Mouse (Mus musculus): ENCODE measurements around the gene Camkmt. TPM values are rescaled to one million over a fixed set of nuclear protein-coding genes. Genes with fewer than 3 reads are reported as not detected.

Camkmt gene
- total RNA-seq, 2 experiments from 2014 or later = 12.8 to 13.6 TPM

- no peak for DNase-seq (ENCODE audit: extremely low spot score in 1 of 2, low spot score in 2 of 2)
- H3K4me3 ChIP-seq = no peak overlapping the region
- intact Hi-C loops (cut with DNase I) = no loop called here
- no peak overlapping the region for H3K27ac ChIP-seq
- no peak for TF ChIP-seq CTCF (IDR thresholded peaks at IDR 0.05)
These were observed 367.7 kb downstream of the Camkmt start for GRCm38 (mm10) chr17:85458075-85458474.

DNA sequence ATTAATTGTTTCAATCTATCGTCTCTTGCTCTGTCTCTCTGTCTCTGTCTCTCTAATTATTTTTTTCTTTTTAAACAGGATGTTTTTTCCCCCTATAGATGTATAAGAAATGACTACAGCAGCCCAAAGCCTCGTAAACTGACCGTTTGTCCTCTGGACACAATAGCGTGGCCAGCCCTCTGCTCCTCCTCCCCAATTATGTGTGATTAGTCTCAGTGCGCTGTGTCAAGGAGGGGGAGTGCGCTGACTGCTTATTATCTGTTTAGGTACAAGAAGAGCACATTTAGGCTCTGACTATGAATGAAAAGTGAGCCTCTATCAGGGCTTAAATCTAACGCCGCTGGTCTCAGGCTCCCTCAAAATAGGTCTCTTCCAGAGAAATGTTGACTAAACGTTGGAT is 368.2 kb downstream of the Camkmt start:
- DNase-seq (ENCODE audit: extremely low spot score in 1 of 2, low spot score in 2 of 2) = no peak
- intact Hi-C loops (cut with DNase I) = no loop called here
- no peak for TF ChIP-seq CTCF (IDR thresholded peaks at IDR 0.05)
- Histone ChIP-seq H3K27ac (no peak overlapping the region), H3K4me3 (no peak overlapping the region)

DNA sequence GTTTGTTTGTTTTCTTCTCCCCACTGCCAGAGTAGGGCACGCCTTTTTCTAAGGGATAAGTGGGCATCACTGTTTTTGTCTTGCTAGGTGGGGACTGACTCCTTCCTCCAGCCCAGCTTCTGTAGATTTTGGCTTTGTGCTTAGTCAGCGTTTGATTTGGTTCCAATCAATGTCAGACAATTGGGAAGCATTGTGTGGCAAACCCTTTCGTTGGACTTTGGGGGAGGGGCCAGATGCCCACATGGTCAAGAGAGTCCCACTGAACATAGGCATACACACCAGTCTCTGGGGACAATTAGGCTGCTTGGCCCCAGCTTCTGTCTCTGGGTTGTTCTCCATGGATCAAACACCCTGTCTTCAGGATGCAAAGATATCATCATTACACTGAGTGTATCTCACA is 371.2 kb downstream of the Camkmt start:
- intact Hi-C loops (cut with DNase I) = no loop called here

GRCm38 (mm10) chr17:85463497-85464392 is 373.4 kb downstream of the Camkmt start:
- Histone ChIP-seq H3K4me3 (peak overlapping the region; percentile 9; the same call in 1 of the 2 replicates), H3K27ac (no peak overlapping the region)
- intact Hi-C loops (cut with DNase I) = no loop called here
- TF ChIP-seq CTCF (IDR thresholded peaks at IDR 0.05) = no peak
- no peak for DNase-seq (ENCODE audit: extremely low spot score in 1 of 2, low spot score in 2 of 2)

More for the DNA sequence above, 371.2 kb downstream of the Camkmt start:
- H3K4me3 ChIP-seq = no peak overlapping the region
- no peak for DNase-seq (ENCODE audit: extremely low spot score in 1 of 2, low spot score in 2 of 2)
- no peak overlapping the region for H3K27ac ChIP-seq
- no peak for TF ChIP-seq CTCF (IDR thresholded peaks at IDR 0.05)

- intact Hi-C loops (cut with DNase I) = no loop called here
- no peak for DNase-seq (ENCODE audit: extremely low spot score in 1 of 2, low spot score in 2 of 2)
- TF ChIP-seq CTCF (IDR thresholded peaks at IDR 0.05) = no peak
- H3K4me3 ChIP-seq = no peak overlapping the region
- no peak overlapping the region for H3K27ac ChIP-seq
These were observed 374.4 kb downstream of the Camkmt start for GRCm38 (mm10) chr17:85464466-85465411.

GRCm38 (mm10) chr17:85469776-85470175 is 379.4 kb downstream of the Camkmt start:
- Histone ChIP-seq H3K4me3 (no peak overlapping the region), H3K27ac (no peak overlapping the region)
- no peak; the same call in none of the 2 replicates for TF ChIP-seq CTCF (IDR thresholded peaks at IDR 0.05)
- no peak for DNase-seq (ENCODE audit: extremely low spot score in 1 of 2, low spot score in 2 of 2)
- intact Hi-C loops (cut with DNase I) = no loop called here

DNA sequence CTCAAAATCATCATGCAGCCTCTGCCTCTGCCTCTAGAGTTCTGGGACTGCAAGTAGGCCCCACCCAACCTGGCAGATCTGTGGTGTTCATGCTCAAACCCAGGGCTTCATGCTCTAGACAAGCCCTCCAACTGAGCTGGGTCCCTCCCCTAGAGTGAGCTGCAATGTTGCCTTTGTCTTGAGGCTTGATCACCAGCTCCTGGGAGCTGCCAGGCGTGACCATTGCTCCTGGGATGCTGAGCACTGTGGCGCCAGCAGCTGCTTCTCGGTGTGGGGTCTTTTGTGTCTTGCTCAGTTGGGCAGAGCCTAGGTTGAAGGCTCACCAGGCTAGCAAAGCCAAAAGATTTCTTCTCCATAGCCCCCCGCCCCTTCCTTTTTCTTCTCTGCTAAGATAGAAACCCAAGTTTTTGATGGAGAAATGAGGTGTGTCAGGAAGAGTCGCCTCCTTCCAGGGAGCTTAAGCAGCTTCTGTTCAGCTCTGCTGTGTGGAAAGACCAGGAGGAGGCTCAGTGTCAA is 382.4 kb downstream of the Camkmt start:
- intact Hi-C loops (cut with DNase I) = no loop called here
- no peak for TF ChIP-seq CTCF (IDR thresholded peaks at IDR 0.05)
- no peak for DNase-seq (ENCODE audit: extremely low spot score in 1 of 2, low spot score in 2 of 2)
- Histone ChIP-seq H3K27ac (no peak overlapping the region), H3K4me3 (no peak overlapping the region)

GRCm38 (mm10) chr17:85473217-85473616 is 382.9 kb downstream of the Camkmt start:
- H3K4me3 ChIP-seq = no peak overlapping the region
- peak; percentile 18 to 30 for DNase-seq (ENCODE audit: extremely low spot score in 1 of 2, low spot score in 2 of 2)
- intact Hi-C loops (cut with DNase I) = no loop called here

DNA sequence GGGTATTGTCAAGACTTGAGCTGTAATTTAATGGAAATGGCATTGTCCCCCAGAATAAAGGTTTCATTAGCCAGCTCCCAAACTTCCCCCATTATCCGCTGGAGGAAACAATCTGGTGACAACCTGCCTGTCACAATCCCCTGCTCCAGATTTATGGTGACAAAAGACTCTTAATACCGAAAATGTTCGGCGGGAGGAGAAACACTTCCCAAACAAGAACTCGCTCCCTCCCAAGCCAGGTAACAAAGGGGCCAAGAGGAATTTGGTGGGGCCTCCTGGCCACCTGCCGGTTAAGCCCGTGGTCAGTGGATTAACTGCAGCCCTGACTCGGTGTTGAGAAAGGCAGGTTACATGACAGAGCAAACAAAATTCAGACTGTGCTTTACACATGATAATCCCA is 383.5 kb downstream of the Camkmt start:
- no peak overlapping the region for H3K4me3 ChIP-seq
- TF ChIP-seq CTCF (IDR thresholded peaks at IDR 0.05) = no peak
- no peak overlapping the region for H3K27ac ChIP-seq
- no peak for DNase-seq (ENCODE audit: extremely low spot score in 1 of 2, low spot score in 2 of 2)
- intact Hi-C loops (cut with DNase I) = no loop called here

More at GRCm38 (mm10) chr17:85473217-85473616, 382.9 kb downstream of the Camkmt start:
- TF ChIP-seq CTCF (IDR thresholded peaks at IDR 0.05) = no peak
- H3K27ac ChIP-seq = no peak overlapping the region

- no peak for TF ChIP-seq CTCF (IDR thresholded peaks at IDR 0.05)
- intact Hi-C loops (cut with DNase I) = no loop called here
- Histone ChIP-seq H3K4me3 (no peak overlapping the region), H3K27ac (no peak overlapping the region)
- DNase-seq (ENCODE audit: extremely low spot score in 1 of 2, low spot score in 2 of 2) = no peak
These were observed 390.9 kb downstream of the Camkmt start for GRCm38 (mm10) chr17:85481241-85481640.

GRCm38 (mm10) chr17:85483086-85483485 is 392.7 kb downstream of the Camkmt start:
- no peak for TF ChIP-seq CTCF (IDR thresholded peaks at IDR 0.05)
- no peak for DNase-seq (ENCODE audit: extremely low spot score in 1 of 2, low spot score in 2 of 2)
- intact Hi-C loops (cut with DNase I) = no loop called here
- Histone ChIP-seq H3K4me3 (no peak overlapping the region), H3K27ac (no peak overlapping the region)

DNA sequence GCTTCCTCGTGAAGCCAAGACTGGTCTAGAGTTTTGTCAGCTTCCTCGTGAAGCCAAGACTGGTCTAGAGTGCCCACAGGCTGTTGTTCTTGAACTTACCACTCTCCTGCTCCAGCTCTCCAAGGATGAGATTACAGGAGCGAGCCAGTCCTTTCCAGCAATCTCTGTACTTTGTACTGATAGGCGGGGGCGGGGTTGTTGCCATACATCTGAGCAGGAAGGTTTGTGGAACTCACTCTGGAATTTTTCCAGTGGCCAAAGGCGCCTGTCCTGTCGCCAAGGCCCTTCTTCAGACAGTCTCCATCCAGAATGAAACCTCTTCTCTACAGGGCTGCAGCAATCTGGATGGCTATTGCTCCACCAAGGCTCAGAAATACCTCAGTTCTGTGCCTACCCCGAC is 393.7 kb downstream of the Camkmt start:
- no peak for TF ChIP-seq CTCF (IDR thresholded peaks at IDR 0.05)

More for the DNA sequence above, 393.7 kb downstream of the Camkmt start:
- Histone ChIP-seq H3K4me3 (no peak overlapping the region), H3K27ac (no peak overlapping the region)
- intact Hi-C loops (cut with DNase I) = no loop called here
- DNase-seq (ENCODE audit: extremely low spot score in 1 of 2, low spot score in 2 of 2) = no peak

All from left cerebral cortex, adult 2 months (tissue).